Mouse (Mus musculus): Measurements from ENCODE around the gene Olfr1462.

Olfr1462 gene

DNA sequence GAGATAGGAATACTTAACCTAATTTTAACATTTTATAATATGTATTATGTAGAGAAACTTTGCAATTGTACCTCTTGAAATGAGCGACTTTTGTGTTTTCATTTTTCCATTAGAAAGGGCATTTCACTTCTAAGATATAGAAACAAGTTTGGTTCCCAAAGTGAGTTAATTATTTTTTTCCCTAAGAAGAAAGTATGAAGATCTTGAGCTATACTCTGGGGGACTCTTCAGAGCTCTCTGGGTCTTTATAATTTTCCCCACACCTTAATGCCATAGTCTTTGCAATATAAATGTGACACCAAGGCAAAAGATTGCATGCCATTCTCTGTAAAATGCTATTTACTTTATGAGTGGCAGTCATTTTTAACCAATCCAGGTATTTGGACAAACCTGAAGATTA lies at the start of gene Olfr1462:
TSS of gene Olfr1462 (plus strand) at position 301 of the 400 bp plus-strand sequence.
- no peak for DNase-seq (ENCODE audit: low spot score in 2 of 2)

DNA sequence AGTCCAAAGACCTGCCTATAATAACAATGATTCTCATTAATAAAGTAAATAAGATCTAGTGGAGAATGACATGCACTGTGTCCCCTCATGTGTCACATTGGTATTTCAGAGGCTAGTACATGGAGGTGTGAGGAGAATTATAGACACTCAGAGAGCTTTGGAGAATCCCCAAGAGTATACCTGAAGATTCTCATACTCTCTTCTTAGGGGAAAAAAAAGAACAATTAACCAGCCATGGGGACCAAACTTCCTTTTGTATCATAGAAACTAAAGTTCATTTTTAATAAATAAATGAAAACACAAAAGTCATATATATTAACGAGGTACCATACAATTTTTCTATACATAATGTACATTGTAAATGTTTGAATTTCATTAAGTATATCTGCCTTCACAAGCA lies 36.1 kb upstream of the Olfr1462 start, which contains the start of gene Olfr1459:
TSS of gene Olfr1459 (minus strand) at position 101 of the 400 bp plus-strand sequence.
- DNase-seq (ENCODE audit: low spot score in 2 of 2), result no peak

DNA sequence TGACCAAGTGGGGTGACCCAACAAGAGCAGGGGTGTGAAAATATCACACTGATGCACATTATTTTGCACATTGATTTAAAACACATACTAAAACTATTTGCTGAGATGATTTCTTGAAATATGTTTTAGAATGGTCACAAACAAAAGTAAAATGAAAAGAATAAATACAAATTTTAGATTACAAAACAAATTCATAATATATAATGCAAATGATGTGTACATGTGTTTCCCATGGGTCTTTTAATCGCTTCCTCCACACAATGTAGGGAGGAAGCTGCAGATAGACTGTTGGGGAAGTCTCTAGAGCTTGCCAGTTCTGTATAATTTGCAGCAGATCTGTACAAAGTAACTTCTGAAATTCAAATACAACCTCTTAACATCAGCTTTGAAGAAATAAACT lies 22.8 kb upstream of the Olfr1462 start, which contains the start of gene Olfr1461:
TSS of gene Olfr1461 (plus strand) at position 301 of the 400 bp plus-strand sequence.
- DNase-seq (ENCODE audit: low spot score in 2 of 2), result no peak

DNA sequence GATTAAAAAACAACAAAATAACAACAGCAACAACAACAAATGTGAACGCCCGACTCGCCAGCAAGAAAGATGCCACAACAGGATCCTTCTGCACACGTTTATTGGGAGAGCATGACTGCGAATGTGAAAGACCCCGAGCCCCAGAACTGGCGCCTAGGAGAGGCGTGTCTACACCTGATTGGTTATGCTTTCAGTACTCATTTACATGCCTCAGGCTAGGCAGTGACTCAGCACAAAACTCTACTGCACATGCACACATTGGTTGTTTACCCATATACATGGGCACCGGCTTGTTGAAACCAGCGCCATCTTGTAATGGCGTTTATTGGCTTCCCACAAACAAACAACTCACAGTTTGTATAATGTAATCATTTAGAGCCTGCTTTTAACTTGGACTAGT lies 36.1 kb downstream of the Olfr1462 start:
- DNase-seq (ENCODE audit: low spot score in 2 of 2), result no peak

DNA sequence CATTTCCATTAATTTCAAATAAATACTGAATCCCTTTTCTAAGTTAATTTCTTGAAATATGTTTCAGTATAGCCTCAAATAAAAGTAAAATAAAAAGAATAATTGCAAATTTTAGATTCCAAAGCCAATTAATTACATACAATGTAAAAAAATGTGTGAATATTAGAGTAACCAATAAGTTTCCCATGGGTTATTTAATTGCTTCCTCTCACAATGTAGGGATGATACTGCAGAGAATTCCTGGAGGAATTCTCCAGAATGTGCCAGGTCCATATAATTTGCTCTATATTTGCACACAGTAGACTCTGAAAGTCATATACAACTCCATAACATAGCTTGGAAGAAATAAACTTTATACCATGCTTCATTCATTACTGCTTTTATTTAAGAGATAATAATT lies 45.5 kb downstream of the Olfr1462 start, which contains the start of gene Olfr1463:
TSS of gene Olfr1463 (plus strand) at position 301 of the 400 bp plus-strand sequence.
- no peak for DNase-seq (ENCODE audit: low spot score in 2 of 2)
